Comparison of ENCODE assay signal across 32 mouse cellular contexts in the genomic region with DNA sequence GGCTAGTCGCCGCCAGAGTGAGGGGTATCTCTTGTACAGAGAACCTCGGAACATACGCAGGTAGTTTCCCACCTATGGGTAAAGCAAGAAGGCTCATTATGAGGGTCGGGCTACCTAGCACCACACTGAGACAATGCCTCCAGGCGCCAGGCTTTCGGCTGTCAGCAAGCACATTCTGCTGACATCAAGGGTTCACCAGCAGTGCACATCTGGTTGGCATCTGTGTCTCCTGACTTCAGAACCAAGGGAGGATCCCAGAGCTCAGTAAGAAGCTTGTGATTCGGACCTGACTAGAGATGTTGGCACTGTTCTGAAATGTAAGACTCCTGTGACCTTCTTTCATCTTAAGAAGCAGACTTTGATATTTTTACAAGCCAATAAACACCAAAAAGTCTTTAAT. TPM values are rescaled to one million over a fixed set of nuclear protein-coding genes. Genes with fewer than 3 reads are reported as not detected.
DNase-seq lines count a peak whose midpoint lies in the region; ATAC-seq and TF ChIP-seq lines count a peak whose summit lies in the region.
"Had no signal": no experiment of that assay in that cellular context is flagged by ENCODE, and none has a peak within 500 bp of the region (broad histone marks: within the 10 kb centered on the region; RNA-seq: fewer than 3 reads in every experiment).

No protein-coding gene starts in this region.

- H3K36me3 ChIP-seq in hindbrain, embryonic 13.5 days: peaks cover 45% of the 10 kb centered on the region
- H3K36me3 ChIP-seq in hindbrain, postnatal 0 days (ENCODE audit: insufficient read depth, low read length): peaks cover 19% of the 10 kb centered on the region; the same call in 1 of the 2 replicates
- peaks cover 49% of the 10 kb centered on the region for H3K36me3 ChIP-seq in embryonic facial prominence, embryonic 13.5 days
- peaks cover 2% of the 10 kb centered on the region; the same call in 1 of the 2 replicates for H3K36me3 ChIP-seq in limb, embryonic 11.5 days (ENCODE audit: control insufficient read depth, insufficient read depth, low read length)

- 79% methylated on average over 8 of the region's 8 CpGs for WGBS in hindbrain, embryonic 13.5 days
- WGBS in hindbrain, postnatal 0 days: 72% methylated on average over 8 of the region's 8 CpGs
- 44% methylated on average over 8 of the region's 8 CpGs for WGBS in embryonic facial prominence, embryonic 13.5 days
- WGBS in limb, embryonic 11.5 days: 39% methylated on average over 8 of the region's 8 CpGs

- H3K4me3 ChIP-seq in hindbrain, embryonic 13.5 days: no peak overlapping the region
- H3K4me3 ChIP-seq in hindbrain, postnatal 0 days (ENCODE audit: low read length): no peak overlapping the region
- H3K4me3 ChIP-seq in embryonic facial prominence, embryonic 13.5 days: no peak overlapping the region
- H3K4me3 ChIP-seq in limb, embryonic 11.5 days (ENCODE audit: low read depth, low read length): no peak overlapping the region
- H3K4me3 ChIP-seq: erythroblast, embryonic 14.5 days; heart, embryonic 10.5 days; heart, embryonic 15.5 days; liver, embryonic 13.5 days; midbrain, embryonic 10.5 days; midbrain, embryonic 15.5 days had no signal

- no peaks in the 10 kb centered on the region for H3K9me3 ChIP-seq in hindbrain, embryonic 13.5 days
- no peaks in the 10 kb centered on the region for H3K9me3 ChIP-seq in hindbrain, postnatal 0 days (ENCODE audit: low read length)
- no peaks in the 10 kb centered on the region for H3K9me3 ChIP-seq in embryonic facial prominence, embryonic 13.5 days
- H3K9me3 ChIP-seq in limb, embryonic 11.5 days (ENCODE audit: control insufficient read depth, low read length): no peaks in the 10 kb centered on the region
- H3K9me3 ChIP-seq: heart, embryonic 10.5 days; heart, embryonic 15.5 days; liver, embryonic 13.5 days; midbrain, embryonic 10.5 days; midbrain, embryonic 15.5 days had no signal

- no peak overlapping the region for H3K9ac ChIP-seq in hindbrain, embryonic 13.5 days
- no peak overlapping the region for H3K9ac ChIP-seq in hindbrain, postnatal 0 days (replicated peaks; ENCODE audit: low read length)
- H3K9ac ChIP-seq in embryonic facial prominence, embryonic 13.5 days: no peak overlapping the region
- no peak overlapping the region for H3K9ac ChIP-seq in limb, embryonic 11.5 days (ENCODE audit: low read length)
- H3K9ac ChIP-seq: forebrain, postnatal 0 days; heart, embryonic 15.5 days; liver, embryonic 13.5 days; midbrain, embryonic 15.5 days had no signal

- DNase-seq in hindbrain, postnatal 0 days (ENCODE audit: low spot score): no peak
- DNase-seq in limb, embryonic 11.5 days (ENCODE audit: low spot score): peak; percentile 54
- DNase-seq in testis, postnatal 10 days (ENCODE audit: low spot score): no peak
- no peak for DNase-seq in Muller cell, postnatal 12 days (ENCODE audit: inconsistent ontology term)
- no peak for DNase-seq in cerebellum, adult 11 months
- DNase-seq: adrenal gland, postnatal 25 days; B cell, adult 2 months; cerebellum, adult 8-10 months; cerebellum, postnatal 25 days; forebrain, postnatal 0 days; gastrocnemius, postnatal 14 days; heart, adult 11 months; kidney, adult 8-10 months; layer of hippocampus, postnatal 36 days; left cerebral cortex, postnatal 4 days; liver, embryonic 13.5 days; lung, adult 18-20 months; lung, postnatal 10 days; right cerebral cortex, postnatal 25 days; thymus, adult 18-20 months; thymus, postnatal 25 days had no signal

- ATAC-seq in hindbrain, embryonic 13.5 days (ENCODE audit: low FRiP score): no peak
- no peak for ATAC-seq in hindbrain, postnatal 0 days
- ATAC-seq in embryonic facial prominence, embryonic 13.5 days (ENCODE audit: insufficient number of reproducible peaks, insufficient read depth, low FRiP score, low TSS enrichment, low read depth): no peak
- ATAC-seq in limb, embryonic 11.5 days (ENCODE audit: insufficient number of reproducible peaks, low FRiP score, low TSS enrichment, low read depth): no peak
- ATAC-seq: forebrain, postnatal 0 days; intestine, embryonic 16.5 days; midbrain, embryonic 15.5 days had no signal

- TF ChIP-seq CTCF in hindbrain, postnatal 0 days (IDR thresholded peaks at IDR 0.05; ENCODE audit: low read depth): no peak

- H3K4me2 ChIP-seq in hindbrain, embryonic 13.5 days: no peak overlapping the region
- no peak overlapping the region for H3K4me2 ChIP-seq in hindbrain, postnatal 0 days (ENCODE audit: low read depth, low read length)
- H3K4me2 ChIP-seq in embryonic facial prominence, embryonic 13.5 days: no peak overlapping the region
- no peak overlapping the region for H3K4me2 ChIP-seq in limb, embryonic 11.5 days (ENCODE audit: low read depth, severe bottlenecking)
- H3K4me2 ChIP-seq: heart, embryonic 15.5 days; liver, embryonic 13.5 days; midbrain, embryonic 15.5 days had no signal

- H3K27me3 ChIP-seq in hindbrain, embryonic 13.5 days: no peaks in the 10 kb centered on the region
- H3K27me3 ChIP-seq in hindbrain, postnatal 0 days (ENCODE audit: insufficient read depth, low read length): no peaks in the 10 kb centered on the region
- no peaks in the 10 kb centered on the region for H3K27me3 ChIP-seq in embryonic facial prominence, embryonic 13.5 days
- H3K27me3 ChIP-seq in limb, embryonic 11.5 days (ENCODE audit: control insufficient read depth, insufficient read depth, low read length): no peaks in the 10 kb centered on the region
- H3K27me3 ChIP-seq: heart, embryonic 15.5 days; liver, embryonic 13.5 days; midbrain, embryonic 15.5 days had no signal

- peaks cover 50% of the 10 kb centered on the region for H3K4me1 ChIP-seq in hindbrain, embryonic 13.5 days (replicated peaks)
- peaks cover 14% of the 10 kb centered on the region; the same call in 1 of the 2 replicates for H3K4me1 ChIP-seq in hindbrain, postnatal 0 days (ENCODE audit: insufficient read depth, low read length)
- peaks cover 66% of the 10 kb centered on the region for H3K4me1 ChIP-seq in embryonic facial prominence, embryonic 13.5 days
- H3K4me1 ChIP-seq in limb, embryonic 11.5 days (ENCODE audit: control insufficient read depth, insufficient read depth, low read length): peaks cover 8% of the 10 kb centered on the region; the same call in 1 of the 2 replicates

- H3K27ac ChIP-seq in hindbrain, embryonic 13.5 days: 0 out of 2 replicates have a peak overlapping the region, but pooled peaks have one; percentile 12
- no peak overlapping the region for H3K27ac ChIP-seq in hindbrain, postnatal 0 days
- peak overlapping the region; percentile 3; the same call in 1 of the 2 replicates for H3K27ac ChIP-seq in embryonic facial prominence, embryonic 13.5 days
- no peak overlapping the region for H3K27ac ChIP-seq in limb, embryonic 11.5 days (replicated peaks; ENCODE audit: low read depth, low read length)
- H3K27ac ChIP-seq: heart, embryonic 10.5 days; heart, embryonic 15.5 days; kidney, postnatal 0 days; liver, embryonic 13.5 days; macrophage; midbrain, embryonic 10.5 days; midbrain, embryonic 15.5 days had no signal

RNA-seq across cellular contexts. Expression of a gene that starts 4.6 kb away (rescaled TPM):
- 302 and 313 TPM in 2 replicates for polyA plus RNA-seq in hindbrain, embryonic 13.5 days (2015; fragmentation: Nextera tagmentation; extraction: Ambion mirVana)
- 142 and 156 TPM in 2 replicates for total RNA-seq in hindbrain, postnatal 0 days (2014; rRNA removed)
- polyA plus RNA-seq in hindbrain, postnatal 0 days (2015; fragmentation: Nextera tagmentation; extraction: Ambion mirVana): 197 and 199 TPM in 2 replicates
- 229 and 250 TPM in 2 replicates for polyA plus RNA-seq in embryonic facial prominence, embryonic 13.5 days (2015; fragmentation: Nextera tagmentation; extraction: Ambion mirVana)
- polyA plus RNA-seq in limb, embryonic 11.5 days (2014; fragmentation: Nextera tagmentation; extraction: Ambion mirVana): 260 and 263 TPM in 2 replicates

RNA-seq across cellular contexts. Expression of a gene that starts 16.1 kb away (rescaled TPM):
- polyA plus RNA-seq in hindbrain, embryonic 13.5 days (2015; fragmentation: Nextera tagmentation; extraction: Ambion mirVana): 37.0 and 37.8 TPM in 2 replicates
- 327 and 332 TPM in 2 replicates for total RNA-seq in hindbrain, postnatal 0 days (2014; rRNA removed)
- polyA plus RNA-seq in hindbrain, postnatal 0 days (2015; fragmentation: Nextera tagmentation; extraction: Ambion mirVana): 304 and 312 TPM in 2 replicates
- polyA plus RNA-seq in embryonic facial prominence, embryonic 13.5 days (2015; fragmentation: Nextera tagmentation; extraction: Ambion mirVana): 9.4 and 9.5 TPM in 2 replicates
- 4.5 and 6.2 TPM in 2 replicates for polyA plus RNA-seq in limb, embryonic 11.5 days (2014; fragmentation: Nextera tagmentation; extraction: Ambion mirVana)

RNA-seq across cellular contexts. Expression of a gene that starts 19.5 kb away (rescaled TPM):
- 26.8 and 34.9 TPM in 2 replicates for polyA plus RNA-seq in hindbrain, embryonic 13.5 days (2015; fragmentation: Nextera tagmentation; extraction: Ambion mirVana)
- 6.1 and 9.5 TPM in 2 replicates for total RNA-seq in hindbrain, postnatal 0 days (2014; rRNA removed)
- 7.8 and 8.3 TPM in 2 replicates for polyA plus RNA-seq in hindbrain, postnatal 0 days (2015; fragmentation: Nextera tagmentation; extraction: Ambion mirVana)
- polyA plus RNA-seq in embryonic facial prominence, embryonic 13.5 days (2015; fragmentation: Nextera tagmentation; extraction: Ambion mirVana): 123 and 136 TPM in 2 replicates
- polyA plus RNA-seq in limb, embryonic 11.5 days (2014; fragmentation: Nextera tagmentation; extraction: Ambion mirVana): 66.1 and 75.2 TPM in 2 replicates
- polyA plus RNA-seq: erythroblast, embryonic 14.5 days had no signal

RNA-seq across cellular contexts. Expression of a gene that starts 23.6 kb away (rescaled TPM):
- polyA plus RNA-seq in hindbrain, embryonic 13.5 days (2015; fragmentation: Nextera tagmentation; extraction: Ambion mirVana): 1.7 and 1.8 TPM in 2 replicates
- 0.79 and 1.8 TPM in 2 replicates for total RNA-seq in hindbrain, postnatal 0 days (2014; rRNA removed)
- polyA plus RNA-seq in hindbrain, postnatal 0 days (2015; fragmentation: Nextera tagmentation; extraction: Ambion mirVana): 0.63 and 0.74 TPM in 2 replicates
- 2.6 and 3.9 TPM in 2 replicates for polyA plus RNA-seq in embryonic facial prominence, embryonic 13.5 days (2015; fragmentation: Nextera tagmentation; extraction: Ambion mirVana)
- polyA plus RNA-seq in limb, embryonic 11.5 days (2014; fragmentation: Nextera tagmentation; extraction: Ambion mirVana): 3.8 and 3.9 TPM in 2 replicates
- total RNA-seq: gastrocnemius, postnatal 14 days had no signal
- polyA plus RNA-seq: erythroblast, embryonic 14.5 days; macrophage had no signal

RNA-seq across cellular contexts. Expression of a gene that starts 23.6 kb away (rescaled TPM):
- 1.7 and 2.3 TPM in 2 replicates for polyA plus RNA-seq in hindbrain, embryonic 13.5 days (2015; fragmentation: Nextera tagmentation; extraction: Ambion mirVana)
- total RNA-seq in hindbrain, postnatal 0 days (2014; rRNA removed): 0.73 TPM in 1 of 2 replicates, not detected in the other
- 2.3 and 2.4 TPM in 2 replicates for polyA plus RNA-seq in hindbrain, postnatal 0 days (2015; fragmentation: Nextera tagmentation; extraction: Ambion mirVana)
- 0.61 TPM in 1 of 2 replicates, not detected in the other for polyA plus RNA-seq in embryonic facial prominence, embryonic 13.5 days (2015; fragmentation: Nextera tagmentation; extraction: Ambion mirVana)
- polyA plus RNA-seq in limb, embryonic 11.5 days (2014; fragmentation: Nextera tagmentation; extraction: Ambion mirVana): 0.31 and 0.35 TPM in 2 replicates
- total RNA-seq: gastrocnemius, postnatal 14 days; heart, postnatal 25 days had no signal
- polyA plus RNA-seq: macrophage had no signal

Comparison
In these comparisons a context has a peak if more than half of its experiments do, and no peak if none do; other contexts are left out.
1. H3K27ac ChIP-seq: peak in hindbrain, embryonic 13.5 days (single experiment) and embryonic facial prominence, embryonic 13.5 days (single experiment); none in hindbrain, postnatal 0 days (single experiment) and limb, embryonic 11.5 days (single experiment).